Mouse (Mus musculus) lung, adult 2 months (tissue): Measurements from ENCODE around the gene Fam114a2.

Experiments
- CTCF ChIP-seq: fragments of 200-500 bp; IDR thresholded peaks from 2 replicates; pipeline ENCODE4 v1.5.1; 2011; ENCODE audit warnings: mild to moderate bottlenecking, low read length, control low read depth; ENCODE audit not compliant: insufficient read depth
- POLR2A ChIP-seq: fragments of 200-500 bp; IDR thresholded peaks from 2 replicates; pipeline ENCODE4 v1.6.1; 2011; ENCODE audit warnings: low read depth, mild to moderate bottlenecking, control low read depth, low read length, borderline replicate concordance; ENCODE audit errors: extremely low read depth

- TF ChIP-seq POLR2A, result no peak
- TF ChIP-seq CTCF, result no peak
Observed at GRCm38 (mm10) chr11:57454421-57454820, 64.0 kb downstream of the Fam114a2 start.
